Mouse (Mus musculus): ENCODE data around the gene Tagln2.

Tagln2 gene

DNA sequence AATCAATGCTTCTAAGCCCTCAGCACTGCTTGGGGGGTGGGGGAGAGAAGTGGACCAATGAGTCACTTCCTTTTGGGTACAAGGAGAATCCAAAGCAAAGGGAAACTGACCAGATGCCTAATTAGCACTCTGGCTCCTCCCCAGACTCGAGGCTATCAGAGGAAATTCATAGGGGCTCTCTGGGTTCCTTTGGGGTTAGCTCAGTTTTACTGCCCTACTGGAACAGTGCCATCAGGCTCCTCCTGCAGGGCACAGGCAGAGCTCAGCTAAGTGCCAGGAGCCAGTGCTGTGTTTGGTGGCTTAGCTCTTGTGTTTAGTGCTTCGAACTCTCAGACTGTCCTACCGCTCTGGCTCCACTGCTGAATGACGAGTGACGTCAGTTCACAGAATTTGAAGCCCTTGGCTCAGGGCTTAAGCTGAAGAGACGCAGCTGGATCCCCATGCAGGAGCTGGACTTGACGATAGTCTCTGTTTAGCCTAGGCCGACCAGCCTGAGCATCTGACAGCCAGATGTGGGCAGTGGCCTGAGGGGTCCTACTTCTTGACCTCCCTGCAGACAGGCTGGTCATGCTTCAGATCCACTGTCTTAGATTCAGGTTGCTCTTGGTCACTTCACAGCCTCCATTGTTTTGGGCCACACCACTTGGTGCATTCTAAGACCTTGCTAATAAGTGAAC lies 30.8 kb downstream of the Tagln2 start:
- DNase-seq = no peak

- peak; percentile 19 for DNase-seq
These were observed 32.7 kb downstream of the Tagln2 start for GRCm38 (mm10) chr1:172532551-172532950.

DNA sequence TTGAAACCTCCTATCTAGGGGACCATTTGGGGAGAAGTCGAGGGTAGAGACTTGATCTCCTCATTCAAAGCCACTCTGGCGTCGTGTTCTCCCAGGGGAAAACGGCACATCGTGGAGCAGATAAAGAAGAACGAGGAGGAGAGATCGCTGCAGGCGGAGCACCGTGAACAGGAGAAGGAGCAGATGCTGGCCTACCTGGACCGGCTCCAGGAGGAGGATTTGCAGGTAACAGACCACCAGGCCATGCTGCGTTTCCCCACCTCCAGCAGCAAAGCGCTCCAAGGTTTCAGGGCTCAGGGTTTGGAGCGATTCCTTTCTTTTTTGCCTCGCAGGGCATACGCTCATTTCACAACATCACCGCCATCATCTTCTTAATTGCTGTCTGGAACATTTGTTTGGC lies 35.3 kb downstream of the Tagln2 start:
- DNase-seq = no peak

- no peak for DNase-seq
These were observed 40.0 kb downstream of the Tagln2 start for GRCm38 (mm10) chr1:172539827-172540226.

- no peak for DNase-seq
These were observed 40.5 kb downstream of the Tagln2 start for GRCm38 (mm10) chr1:172540283-172540820.

- no peak for DNase-seq
These were observed 46.2 kb downstream of the Tagln2 start for GRCm38 (mm10) chr1:172546062-172546461.

DNA sequence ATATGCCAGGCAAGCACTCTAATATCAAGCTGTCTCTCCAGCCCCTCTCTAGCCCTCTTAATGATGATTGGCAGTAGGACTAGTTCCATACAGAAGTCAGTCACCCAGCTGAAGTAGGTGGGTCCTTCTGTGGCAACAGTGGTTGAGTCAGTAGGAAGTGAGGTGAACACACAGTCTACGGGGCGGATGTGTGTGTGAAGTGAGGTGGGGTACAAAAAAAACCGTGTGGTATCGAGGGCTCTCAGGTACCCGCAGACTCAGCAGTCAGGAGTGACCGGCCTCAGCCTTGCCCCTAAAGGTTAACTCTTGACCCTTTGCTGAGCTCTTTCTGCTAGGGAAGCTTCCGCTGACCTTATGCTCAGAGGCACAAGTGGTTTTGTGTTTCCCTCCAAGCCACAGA lies 48.7 kb downstream of the Tagln2 start:
- DNase-seq = no peak

DNA sequence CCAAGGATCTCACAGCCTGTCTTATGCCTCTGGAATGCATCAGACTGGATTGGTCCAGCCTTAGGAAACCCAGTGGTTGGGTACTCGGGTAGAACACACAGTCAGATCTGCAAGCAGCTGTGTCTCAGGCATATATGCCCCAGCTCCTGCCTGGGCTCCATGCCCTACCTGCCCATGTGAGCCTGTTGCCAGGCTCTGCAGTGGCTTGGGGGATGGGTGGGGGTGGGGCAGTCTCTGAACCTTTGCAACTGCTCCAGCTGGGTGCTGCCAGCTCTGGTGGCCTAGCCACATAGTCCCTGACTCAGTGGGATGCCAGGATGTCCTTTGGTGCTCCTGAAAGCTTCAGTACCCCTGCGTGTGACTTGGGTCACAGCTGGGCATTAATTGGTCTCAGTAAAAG lies 49.5 kb downstream of the Tagln2 start:
- DNase-seq = no peak

- DNase-seq = no peak
These were observed 49.9 kb downstream of the Tagln2 start for GRCm38 (mm10) chr1:172549717-172550116.

- peak; percentile 38 for DNase-seq
These were observed 50.7 kb downstream of the Tagln2 start for GRCm38 (mm10) chr1:172550551-172550951.

- DNase-seq = no peak
These were observed 51.2 kb downstream of the Tagln2 start for GRCm38 (mm10) chr1:172551009-172551408.

DNA sequence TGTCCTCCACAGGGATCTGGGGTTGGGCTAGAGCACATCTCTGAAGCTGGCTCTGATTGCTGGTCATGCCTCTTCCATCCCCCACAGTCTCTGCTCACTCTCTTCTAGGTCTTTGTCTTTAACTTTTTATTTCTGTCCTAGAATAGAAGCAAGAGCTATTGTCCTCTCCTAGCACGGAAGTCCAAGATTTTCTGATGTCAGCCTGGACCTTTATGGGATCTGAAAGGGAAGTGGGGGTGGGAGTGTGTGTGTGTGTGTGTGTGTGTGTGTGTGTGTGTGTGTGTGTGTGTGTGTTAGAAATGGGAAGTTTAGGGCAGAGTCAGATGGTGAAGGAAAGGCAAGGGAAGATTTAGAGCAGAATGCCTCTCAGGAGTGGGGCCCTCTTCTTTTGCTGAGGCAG lies 52.8 kb downstream of the Tagln2 start:
- DNase-seq = no peak

DNA sequence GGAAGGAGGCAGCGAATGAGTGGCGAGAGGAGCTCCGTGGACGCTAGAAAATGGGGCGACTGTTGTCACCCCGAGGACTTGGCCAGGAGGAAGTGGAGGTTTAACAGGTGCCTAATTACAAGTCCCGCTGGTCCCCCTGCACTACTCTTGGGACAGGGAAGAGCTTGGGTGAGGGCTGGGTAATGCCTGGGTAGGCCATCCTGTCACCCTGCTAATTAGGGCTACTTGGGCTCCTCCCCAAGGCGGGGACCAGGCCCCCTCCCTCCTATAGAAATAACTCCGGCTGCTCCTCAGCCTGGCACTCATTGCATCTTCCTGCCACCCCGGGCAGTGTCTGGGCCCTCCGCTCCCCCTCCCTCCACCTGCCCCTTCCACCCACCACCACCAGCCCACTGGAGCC lies 55.8 kb downstream of the Tagln2 start, which contains the start of gene Vsig8:
Gene Vsig8, plus strand, starts transcription at position 301 of the 400 bp plus-strand sequence.
- DNase-seq = no peak

Measured in right cerebral cortex, postnatal 4 days (tissue).